Mouse (Mus musculus): ENCODE measurements around the gene Aoah. TPM values are rescaled to one million over a fixed set of nuclear protein-coding genes. Genes with fewer than 3 reads are reported as not detected.

Gene Aoah
- total RNA-seq, 2 experiments from 2014 or later, result 1.7 to 3.2 TPM

DNA sequence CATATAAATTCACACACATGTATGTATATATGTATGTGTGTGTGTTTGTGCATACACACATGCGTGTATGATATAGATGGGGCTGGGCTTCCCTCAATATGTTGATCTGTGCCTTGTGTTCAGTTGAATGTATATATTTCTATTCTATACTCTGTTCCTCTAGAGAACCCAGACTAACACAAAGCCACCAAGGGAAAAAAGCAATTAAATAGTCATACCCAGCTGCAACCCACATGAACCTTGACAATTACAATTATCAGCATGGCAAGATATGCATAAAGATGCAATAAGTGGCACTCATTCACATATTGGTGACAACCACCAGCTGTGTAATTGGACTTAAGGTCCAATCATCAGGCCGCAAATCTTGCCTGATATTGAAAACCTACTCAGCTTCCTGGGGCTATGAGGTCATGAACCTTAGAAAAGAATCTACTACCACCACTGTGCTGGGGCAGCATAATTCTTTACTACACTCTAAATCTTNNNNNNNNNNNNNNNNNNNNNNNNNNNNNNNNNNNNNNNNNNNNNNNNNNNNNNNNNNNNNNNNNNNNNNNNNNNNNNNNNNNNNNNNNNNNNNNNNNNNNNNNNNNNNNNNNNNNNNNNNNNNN is 246.8 kb downstream of the Aoah start:
- no peak for DNase-seq (ENCODE audit: low spot score in 2 of 2)

DNA sequence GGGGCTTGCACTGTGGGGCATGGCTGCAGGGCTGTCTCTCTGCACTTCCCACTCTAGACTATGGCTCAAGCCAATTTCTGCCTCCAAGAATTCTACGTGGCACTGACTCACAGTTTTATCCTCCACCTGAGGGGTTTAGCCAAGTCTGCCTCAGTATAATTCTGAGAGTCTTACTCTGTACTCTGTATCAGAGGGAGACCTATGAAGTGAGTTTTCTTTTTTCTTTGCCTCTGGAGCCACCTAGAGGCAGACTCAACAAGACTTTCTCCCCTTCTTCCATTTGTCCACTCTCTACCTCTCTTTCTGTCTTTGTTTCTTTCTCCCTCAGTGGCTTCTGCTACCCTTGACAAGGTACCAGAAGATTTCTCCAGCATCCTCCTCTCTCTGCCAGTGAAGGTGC is 256.2 kb downstream of the Aoah start:
- DNase-seq (ENCODE audit: low spot score in 2 of 2), result no peak

DNA sequence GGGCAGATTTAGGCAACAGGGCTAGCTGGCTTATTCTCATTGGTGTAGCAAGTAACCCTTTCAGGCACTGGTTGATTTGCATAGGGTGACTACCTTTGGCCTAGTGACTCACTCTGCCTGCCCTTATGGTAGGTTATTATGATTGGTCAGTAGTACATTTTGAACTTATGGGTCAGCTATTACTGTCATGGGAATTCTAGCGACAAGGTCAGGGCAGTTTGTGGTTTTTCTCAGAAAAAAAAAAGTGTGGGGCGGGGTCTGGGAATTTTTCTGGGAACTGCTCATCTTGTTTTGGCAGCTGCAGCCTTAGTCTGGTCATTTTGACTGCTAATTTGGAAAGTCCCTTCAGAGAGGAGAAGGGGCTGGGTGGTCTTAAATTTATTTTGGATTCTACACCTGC is 272.1 kb downstream of the Aoah start:
- no peak for DNase-seq (ENCODE audit: low spot score in 2 of 2)

DNA sequence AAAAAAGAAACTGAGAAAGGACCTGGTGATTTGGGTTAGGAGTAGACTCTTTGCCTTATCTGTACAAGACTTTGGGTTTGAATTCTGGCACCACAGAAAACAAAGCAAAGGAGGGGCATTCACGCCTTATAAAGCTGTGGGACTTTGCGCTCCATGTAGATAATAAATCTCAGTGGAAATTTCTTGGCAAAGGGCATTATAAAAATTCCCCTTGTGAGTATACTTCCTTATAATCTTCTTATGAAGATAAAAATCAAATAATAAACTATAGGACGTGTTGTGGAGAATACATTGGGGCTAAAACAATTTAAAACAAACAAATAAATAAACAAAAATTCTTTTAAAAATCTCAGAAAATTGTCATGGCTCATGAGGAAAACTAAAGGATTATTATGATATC is 280.9 kb downstream of the Aoah start, which contains the start of gene Olfr1370:
Gene Olfr1370, minus strand, starts transcription at position 101 of the 400 bp plus-strand sequence.
- DNase-seq (ENCODE audit: low spot score in 2 of 2), result no peak

DNA sequence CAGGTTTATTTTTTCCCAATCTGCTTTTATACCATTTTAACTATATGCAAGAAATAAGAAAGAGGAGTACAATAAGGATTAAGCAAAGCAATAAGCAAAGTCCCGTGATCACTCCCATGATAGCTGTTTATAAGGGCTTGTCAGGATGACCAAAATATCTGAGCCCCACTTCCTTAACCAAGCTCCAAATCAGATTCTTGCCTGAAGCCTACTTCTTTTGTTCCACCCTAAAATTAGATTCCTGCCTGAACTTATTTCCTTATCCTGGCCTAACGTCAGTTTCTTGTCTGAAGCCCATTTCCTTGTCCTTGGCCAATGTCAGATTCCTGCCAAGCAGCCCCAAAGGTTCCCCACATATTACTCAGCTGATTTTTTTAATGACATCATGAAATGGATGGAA is 288.8 kb downstream of the Aoah start:
- DNase-seq (ENCODE audit: low spot score in 2 of 2), result no peak
